Mouse (Mus musculus) megakaryocyte, adult 5-6 weeks (primary cell): ENCODE measurements around the gene Lnx1. TPM values are rescaled to one million over a fixed set of nuclear protein-coding genes. Genes with fewer than 3 reads are reported as not detected.

Experiments
- ATAC-seq: 2 replicates; pipeline ENCODE4 v1.8.0; 2016; ENCODE audit warnings: mild to moderate bottlenecking, inconsistent platforms; ENCODE audit not compliant: poor library complexity, severe bottlenecking
- total RNA-seq, 2 experiments: library from RNA; stranded (forward) in 1 of 2; stranded (reverse) in 1 of 2; fragments of 153-499, 151-499 nt in 1 of 2; fragments of 221-1000, 200-1000 nt in 1 of 2; gene quantifications; 2 replicates each; pipeline versions ENCODE4 v1.2.3 to v1.2.4; 2015 to 2017

Lnx1 gene
- total RNA-seq, 2 experiments from 2014 or later = not detected

GRCm38 (mm10) chr5:74656410-74656809, 46.3 kb downstream of the Lnx1 start:
- peak; percentile 33; the same call in 1 of the 2 replicates for ATAC-seq

DNA sequence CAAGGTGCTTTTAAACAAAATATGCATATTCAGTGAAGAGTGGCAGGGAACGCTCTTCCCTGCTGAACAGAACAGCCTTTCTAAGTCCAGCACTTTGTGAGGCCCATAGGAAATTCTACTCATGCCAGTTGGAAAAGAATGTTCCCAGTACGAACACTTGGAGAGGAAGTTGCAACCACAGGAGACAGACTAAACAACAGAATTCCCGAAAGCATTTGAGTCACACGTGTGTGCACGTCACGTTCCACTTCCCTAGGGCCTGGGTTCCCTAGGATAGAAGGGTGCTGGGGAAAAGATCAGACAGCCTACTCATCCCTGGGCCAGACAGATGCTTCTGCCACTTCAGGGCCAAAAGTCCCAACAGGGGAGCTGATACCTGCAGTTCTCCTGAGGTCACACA, 48.2 kb downstream of the Lnx1 start:
- ATAC-seq = no peak

- no peak for ATAC-seq
Observed at GRCm38 (mm10) chr5:74653766-74654165, 48.9 kb downstream of the Lnx1 start.

- no peak for ATAC-seq
Observed at GRCm38 (mm10) chr5:74649122-74649521, 53.6 kb downstream of the Lnx1 start.

DNA sequence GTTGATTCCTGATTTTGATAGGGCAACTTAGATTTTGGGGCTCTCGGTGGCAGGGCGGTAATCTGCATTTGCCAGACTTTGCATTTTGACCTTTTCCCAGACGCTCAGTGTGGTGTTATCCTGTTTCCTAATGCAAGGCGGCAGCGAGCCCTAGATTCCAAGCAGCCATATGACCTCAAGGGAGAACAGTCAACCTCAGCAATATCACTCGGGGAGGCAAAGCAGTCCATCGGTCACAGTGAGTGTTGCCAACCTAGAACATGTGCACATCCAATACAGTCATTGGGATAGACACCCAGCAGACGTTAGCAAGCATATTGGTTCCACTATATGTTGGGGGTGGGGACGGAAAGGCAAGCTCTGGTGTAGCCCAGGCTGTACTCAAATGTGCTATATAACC, 54.5 kb downstream of the Lnx1 start:
- ATAC-seq = no peak

DNA sequence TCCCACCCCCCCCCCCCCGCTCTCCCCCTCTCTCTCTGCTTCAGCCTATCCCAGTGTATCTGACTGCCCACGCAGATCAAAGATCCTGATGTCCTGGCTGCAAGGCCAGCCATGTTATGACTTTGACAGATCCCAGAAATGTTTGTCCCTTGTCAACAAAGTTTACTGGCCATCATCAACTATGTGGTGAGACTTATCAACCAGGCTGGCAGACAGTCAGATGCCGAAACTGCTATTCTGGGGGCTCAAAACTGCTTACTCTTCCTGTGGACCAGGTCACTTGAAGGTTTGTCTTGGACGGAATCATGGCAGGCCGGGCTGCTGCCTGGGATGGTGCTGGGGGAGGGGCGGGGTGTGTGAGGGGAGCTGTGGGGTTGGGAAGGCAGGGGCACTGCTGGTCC, 55.1 kb downstream of the Lnx1 start:
- no peak for ATAC-seq

GRCm38 (mm10) chr5:74642291-74642690, 60.4 kb downstream of the Lnx1 start:
- no peak for ATAC-seq

GRCm38 (mm10) chr5:74641000-74641399, 61.7 kb downstream of the Lnx1 start:
- ATAC-seq = peak; percentile 68; the same call in 1 of the 2 replicates

DNA sequence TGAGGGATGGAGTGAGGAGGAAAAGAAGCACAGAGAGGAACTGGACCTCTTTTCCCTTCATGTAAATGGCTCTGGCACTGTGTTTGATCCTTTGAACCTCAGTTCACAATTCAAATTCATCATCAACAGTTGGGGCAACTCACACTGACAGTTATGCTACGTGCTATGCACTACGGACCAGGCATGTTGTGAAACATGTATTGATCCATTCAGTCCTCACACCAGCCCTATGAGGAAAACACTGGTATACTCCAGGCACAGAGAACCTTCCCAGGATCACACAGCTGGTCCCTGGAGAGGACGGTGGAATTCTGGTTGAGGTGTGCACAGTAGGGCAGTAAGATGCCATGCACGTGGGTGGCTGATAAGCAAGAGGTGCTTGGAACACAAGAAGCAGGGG, 62.2 kb downstream of the Lnx1 start:
- ATAC-seq = no peak

- ATAC-seq = no peak
Observed at GRCm38 (mm10) chr5:74639516-74639915, 63.2 kb downstream of the Lnx1 start.

DNA sequence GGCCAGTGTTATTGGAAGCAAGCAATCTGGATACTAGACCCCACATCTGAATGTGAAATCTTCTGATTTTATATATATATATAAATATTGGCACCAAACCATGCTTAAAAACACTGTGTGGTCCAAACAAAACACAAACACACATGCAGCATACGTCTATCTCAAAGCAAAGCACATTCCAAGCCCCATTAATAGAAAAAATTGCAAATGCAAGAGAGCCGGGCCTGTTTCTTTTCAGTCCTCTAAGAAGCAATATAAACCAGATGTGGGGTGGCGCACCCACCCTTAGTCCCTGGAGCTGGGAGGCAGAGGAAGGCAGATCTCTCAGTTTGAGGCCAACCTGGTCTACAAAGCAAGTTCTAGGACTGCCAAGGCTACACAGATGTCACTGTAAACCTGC, 68.3 kb downstream of the Lnx1 start:
- no peak for ATAC-seq

GRCm38 (mm10) chr5:74633453-74633852, 69.3 kb downstream of the Lnx1 start:
- ATAC-seq = no peak

- ATAC-seq = no peak
Observed at GRCm38 (mm10) chr5:74632369-74633114, 70.2 kb downstream of the Lnx1 start.

DNA sequence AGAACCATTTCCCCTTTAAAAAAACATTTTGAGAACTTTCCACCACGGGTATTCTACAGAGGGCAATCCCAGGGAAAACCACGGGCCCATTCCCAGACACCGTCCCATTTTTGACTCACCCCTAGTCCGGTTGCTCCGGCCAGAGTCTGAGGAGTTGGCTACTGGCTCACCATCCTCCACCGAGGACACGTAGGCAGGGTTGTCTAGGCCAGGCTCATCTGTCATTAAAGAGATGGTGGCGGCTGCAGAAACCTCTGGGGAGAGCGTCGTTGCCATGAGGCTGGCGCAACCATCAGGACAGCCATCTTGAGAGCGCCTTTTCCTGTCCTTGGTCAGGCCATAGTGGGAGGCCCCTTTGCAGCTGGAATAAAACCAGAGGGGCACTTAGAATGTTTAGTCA, 74.7 kb downstream of the Lnx1 start:
- ATAC-seq = no peak

GRCm38 (mm10) chr5:74624385-74624784, 78.3 kb downstream of the Lnx1 start:
- no peak for ATAC-seq

DNA sequence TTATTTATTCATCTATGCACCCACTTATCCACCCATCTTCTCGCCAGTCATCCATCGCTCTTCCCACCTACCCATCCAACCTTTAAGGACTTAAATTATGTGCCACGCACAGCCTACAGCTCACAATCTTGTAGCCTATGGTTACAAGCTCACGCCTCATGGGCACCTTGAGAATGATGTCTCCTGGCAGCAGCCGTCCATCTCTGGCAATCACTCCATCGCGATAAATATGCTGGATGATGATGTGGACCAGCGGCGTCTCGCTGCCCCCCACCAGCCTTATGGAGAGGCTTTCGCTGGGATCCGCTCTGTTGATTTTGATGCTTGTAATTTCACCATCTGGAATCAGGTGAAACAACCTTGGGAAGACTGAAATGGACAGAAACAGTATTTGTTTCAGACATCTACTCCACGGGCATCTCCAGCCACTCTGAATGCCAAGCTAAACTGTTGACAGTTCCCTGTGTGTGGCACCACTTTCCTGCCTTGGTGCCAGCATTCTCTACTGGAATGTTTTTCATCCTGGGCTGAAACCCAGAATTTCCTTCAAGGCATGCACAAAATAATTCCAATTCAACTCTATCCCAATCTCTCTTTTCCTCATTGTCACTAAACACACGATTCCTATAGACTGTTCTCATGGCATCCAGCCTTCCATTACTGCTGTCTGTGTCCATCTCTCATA, 79.3 kb downstream of the Lnx1 start:
- no peak for ATAC-seq

GRCm38 (mm10) chr5:74621691-74622470, 80.8 kb downstream of the Lnx1 start:
- ATAC-seq = no peak

GRCm38 (mm10) chr5:74618573-74619059, 84.1 kb downstream of the Lnx1 start:
- no peak for ATAC-seq

- ATAC-seq = no peak
Observed at GRCm38 (mm10) chr5:74617816-74618572, 84.7 kb downstream of the Lnx1 start.

DNA sequence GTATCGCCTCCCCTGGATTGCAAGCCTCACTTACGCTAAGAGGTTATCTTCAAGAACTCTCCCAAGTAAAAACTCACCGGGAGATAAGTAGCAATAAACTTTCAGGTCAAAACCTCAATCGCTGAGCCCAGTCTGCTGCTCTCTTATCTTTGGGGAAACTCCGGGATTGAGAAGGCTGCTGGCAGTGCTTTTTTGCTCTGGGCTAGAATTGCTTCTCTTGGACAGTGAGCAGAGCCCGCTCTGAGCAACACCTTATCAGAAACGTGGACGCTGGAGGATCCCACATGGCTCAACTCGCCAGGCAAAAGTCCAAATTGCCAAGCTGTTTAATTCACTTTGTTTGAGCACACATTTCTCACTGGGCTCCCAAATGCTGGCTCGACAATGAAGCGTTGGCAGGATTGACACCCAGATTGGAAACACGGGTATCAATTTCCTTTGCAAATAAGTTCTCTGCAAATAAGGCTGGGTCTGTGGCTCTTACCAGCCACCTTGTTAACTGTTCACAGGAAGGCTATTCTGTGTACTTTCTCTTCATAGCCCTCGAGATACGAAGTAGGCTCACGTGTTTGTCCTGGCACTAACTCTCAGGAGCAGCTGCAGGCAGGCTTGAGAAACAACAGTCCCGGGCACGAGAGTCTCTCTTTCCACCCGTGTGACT, 89.1 kb downstream of the Lnx1 start:
- ATAC-seq = no peak
